Mouse (Mus musculus): ENCODE results near the gene Cic. TPM values are rescaled to one million over a fixed set of nuclear protein-coding genes. Genes with fewer than 3 reads are reported as not detected.
A peak's percentile ranks its signal among the peaks of the same experiment; 100 is the strongest.
"Not testable (repeated sequence)": the region's sequence is repeated elsewhere in the genome, so short reads cannot be mapped to it uniquely, and the experiment has no call there.

Cic gene
- polyA plus RNA-seq, 1 experiment from 2014 or later, result 46.6 TPM

- under 1% methylated on average over 52 of the region's 52 CpGs for WGBS
- peak within 1 kb of the TSS; percentile 99 for H3K4me2 ChIP-seq (ENCODE audit: low read depth, low read length)
- H3K9me3 ChIP-seq (ENCODE audit: control insufficient read depth, low read length), result no peaks in the 10 kb centered on the region
- H3K36me3 ChIP-seq (ENCODE audit: control insufficient read depth, insufficient read depth, low read length), result peaks cover 2% of the 10 kb centered on the region; the same call in 1 of the 2 replicates
- H3K4me3 ChIP-seq (ENCODE audit: low read depth, low read length), result peak within 1 kb of the TSS; percentile 59
- peak within 1 kb of the TSS; percentile 80 for H3K9ac ChIP-seq (replicated peaks; ENCODE audit: low read depth, low read length)
- H3K27ac ChIP-seq (ENCODE audit: low read depth, low read length), result peak within 1 kb of the TSS; percentile 61
- peaks cover 11% of the 10 kb centered on the region for H3K4me1 ChIP-seq (ENCODE audit: control insufficient read depth, insufficient read depth, low read length)
- ATAC-seq (ENCODE audit: low read depth), result peak; percentile 97
- H3K27me3 ChIP-seq (ENCODE audit: control insufficient read depth, insufficient read depth, low read length), result peaks cover 27% of the 10 kb centered on the region
Measured at GRCm38 (mm10) chr7:25316532-25317445, 49.3 kb downstream of the Cic start, which contains the start of gene Megf8. Gene Megf8 (plus strand): TSS chr7:25317164.

- 11% methylated on average over 21 of the region's 21 CpGs for WGBS
Measured at GRCm38 (mm10) chr7:25317446-25317999, 50.0 kb downstream of the Cic start.

DNA sequence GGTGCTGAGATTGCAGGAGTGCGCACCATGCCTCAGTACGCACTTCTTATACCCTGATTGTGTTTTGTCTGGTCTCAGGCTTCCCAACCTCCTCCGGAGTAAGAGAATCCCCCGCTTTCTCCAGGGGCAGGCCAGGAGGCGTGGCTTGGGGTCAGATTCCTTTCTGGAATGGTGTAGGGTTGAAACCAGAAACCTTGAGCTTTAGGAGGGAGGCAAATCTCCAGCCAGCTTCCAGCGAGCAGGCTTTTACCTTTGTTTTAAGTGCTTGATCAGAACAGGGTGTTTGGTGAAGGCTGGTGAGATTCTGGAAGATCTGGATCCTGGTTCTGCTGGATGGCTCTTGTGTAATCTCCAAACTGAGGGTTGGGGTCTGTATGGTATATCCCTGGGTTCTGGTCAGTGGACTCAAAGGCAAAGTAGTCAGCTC is 54.6 kb downstream of the Cic start:
- Histone ChIP-seq H3K27ac (ENCODE audit: low read depth, low read length) (peak overlapping the region; percentile 34; the same call in 1 of the 2 replicates), H3K36me3 (ENCODE audit: control insufficient read depth, insufficient read depth, low read length) (no peaks in the 10 kb centered on the region), H3K27me3 (ENCODE audit: control insufficient read depth, insufficient read depth, low read length) (no peaks in the 10 kb centered on the region), H3K9me3 (ENCODE audit: control insufficient read depth, low read length) (no peaks in the 10 kb centered on the region), H3K4me2 (ENCODE audit: low read depth, low read length) (no peak overlapping the region), H3K9ac (replicated peaks; ENCODE audit: low read depth, low read length) (no peak overlapping the region), H3K4me1 (ENCODE audit: control insufficient read depth, insufficient read depth, low read length) (peaks cover 15% of the 10 kb centered on the region), H3K4me3 (ENCODE audit: low read depth, low read length) (no peak overlapping the region)
- ATAC-seq (ENCODE audit: low read depth), result no peak
- WGBS, result 11% methylated on average over 6 of the region's 6 CpGs

More at GRCm38 (mm10) chr7:25317446-25317999, 50.0 kb downstream of the Cic start:
- Histone ChIP-seq H3K27me3 (ENCODE audit: control insufficient read depth, insufficient read depth, low read length) (peaks cover 22% of the 10 kb centered on the region), H3K27ac (ENCODE audit: low read depth, low read length) (peak overlapping the region; percentile 61), H3K4me2 (ENCODE audit: low read depth, low read length) (peak overlapping the region; percentile 99), H3K36me3 (ENCODE audit: control insufficient read depth, insufficient read depth, low read length) (0 out of 2 replicates have a peak, but pooled peaks cover under 1% of the 10 kb centered on the region), H3K4me3 (ENCODE audit: low read depth, low read length) (peak overlapping the region; percentile 59), H3K9ac (replicated peaks; ENCODE audit: low read depth, low read length) (peak overlapping the region; percentile 80), H3K9me3 (ENCODE audit: control insufficient read depth, low read length) (no peaks in the 10 kb centered on the region), H3K4me1 (ENCODE audit: control insufficient read depth, insufficient read depth, low read length) (peaks cover 15% of the 10 kb centered on the region)
- 0 out of 2 replicates have a peak, but pooled peaks have one; percentile 0 for ATAC-seq (ENCODE audit: low read depth)

GRCm38 (mm10) chr7:25323219-25323618 is 55.7 kb downstream of the Cic start:
- Histone ChIP-seq H3K36me3 (ENCODE audit: control insufficient read depth, insufficient read depth, low read length) (0 out of 2 replicates have a peak, but pooled peaks cover 4% of the 10 kb centered on the region), H3K27ac (ENCODE audit: low read depth, low read length) (no peak overlapping the region), H3K9ac (replicated peaks; ENCODE audit: low read depth, low read length) (no peak overlapping the region), H3K4me1 (ENCODE audit: control insufficient read depth, insufficient read depth, low read length) (peaks cover 8% of the 10 kb centered on the region), H3K27me3 (ENCODE audit: control insufficient read depth, insufficient read depth, low read length) (no peaks in the 10 kb centered on the region), H3K9me3 (ENCODE audit: control insufficient read depth, low read length) (no peaks in the 10 kb centered on the region), H3K4me3 (ENCODE audit: low read depth, low read length) (no peak overlapping the region), H3K4me2 (ENCODE audit: low read depth, low read length) (no peak overlapping the region)
- ATAC-seq (ENCODE audit: low read depth), result no peak
- WGBS, result 89% methylated on average over 2 of the region's 2 CpGs

- H3K9ac ChIP-seq (replicated peaks; ENCODE audit: low read depth, low read length); ATAC-seq (ENCODE audit: low read depth): not testable (repeated sequence)
- 85% methylated on average over 6 of the region's 6 CpGs for WGBS
Measured at GRCm38 (mm10) chr7:25325431-25325830, 57.9 kb downstream of the Cic start.

DNA sequence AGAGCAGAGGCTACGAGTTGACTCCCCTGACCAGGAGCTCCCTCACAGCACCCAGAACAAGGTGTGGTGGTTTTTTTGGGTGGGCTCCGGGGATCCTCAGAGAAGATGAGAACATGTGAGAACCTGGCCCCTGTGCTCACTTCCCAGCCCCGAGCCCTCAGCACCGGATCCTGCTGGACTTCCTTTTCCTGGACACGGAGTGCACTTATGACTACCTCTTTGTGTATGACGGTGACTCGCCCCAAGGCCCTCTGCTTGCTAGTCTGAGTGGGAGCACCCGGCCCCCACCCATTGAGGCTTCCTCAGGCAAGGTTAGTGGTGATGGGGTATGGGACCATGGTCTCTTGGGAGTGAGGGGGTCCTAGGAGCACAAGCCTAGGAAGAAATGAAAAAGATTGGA is 58.7 kb downstream of the Cic start:
- Histone ChIP-seq H3K9me3 (ENCODE audit: control insufficient read depth, low read length) (no peaks in the 10 kb centered on the region), H3K4me2 (ENCODE audit: low read depth, low read length) (no peak overlapping the region), H3K4me1 (ENCODE audit: control insufficient read depth, insufficient read depth, low read length) (peaks cover 8% of the 10 kb centered on the region), H3K9ac (replicated peaks; ENCODE audit: low read depth, low read length) (no peak overlapping the region), H3K4me3 (ENCODE audit: low read depth, low read length) (no peak overlapping the region), H3K36me3 (ENCODE audit: control insufficient read depth, insufficient read depth, low read length) (peaks cover 21% of the 10 kb centered on the region; the same call in 1 of the 2 replicates), H3K27me3 (ENCODE audit: control insufficient read depth, insufficient read depth, low read length) (no peaks in the 10 kb centered on the region), H3K27ac (ENCODE audit: low read depth, low read length) (no peak overlapping the region)
- WGBS, result 93% methylated on average over 8 of the region's 8 CpGs
- no peak for ATAC-seq (ENCODE audit: low read depth)

More at GRCm38 (mm10) chr7:25325431-25325830, 57.9 kb downstream of the Cic start:
- H3K9me3 ChIP-seq (ENCODE audit: control insufficient read depth, low read length); H3K27me3 ChIP-seq (ENCODE audit: control insufficient read depth, insufficient read depth, low read length); H3K4me1 ChIP-seq (ENCODE audit: control insufficient read depth, insufficient read depth, low read length); H3K4me2 ChIP-seq (ENCODE audit: low read depth, low read length); H3K27ac ChIP-seq (ENCODE audit: low read depth, low read length); H3K4me3 ChIP-seq (ENCODE audit: low read depth, low read length): not testable (repeated sequence)
- peaks cover 14% of the 10 kb centered on the region; the same call in 1 of the 2 replicates for H3K36me3 ChIP-seq (ENCODE audit: control insufficient read depth, insufficient read depth, low read length)

DNA sequence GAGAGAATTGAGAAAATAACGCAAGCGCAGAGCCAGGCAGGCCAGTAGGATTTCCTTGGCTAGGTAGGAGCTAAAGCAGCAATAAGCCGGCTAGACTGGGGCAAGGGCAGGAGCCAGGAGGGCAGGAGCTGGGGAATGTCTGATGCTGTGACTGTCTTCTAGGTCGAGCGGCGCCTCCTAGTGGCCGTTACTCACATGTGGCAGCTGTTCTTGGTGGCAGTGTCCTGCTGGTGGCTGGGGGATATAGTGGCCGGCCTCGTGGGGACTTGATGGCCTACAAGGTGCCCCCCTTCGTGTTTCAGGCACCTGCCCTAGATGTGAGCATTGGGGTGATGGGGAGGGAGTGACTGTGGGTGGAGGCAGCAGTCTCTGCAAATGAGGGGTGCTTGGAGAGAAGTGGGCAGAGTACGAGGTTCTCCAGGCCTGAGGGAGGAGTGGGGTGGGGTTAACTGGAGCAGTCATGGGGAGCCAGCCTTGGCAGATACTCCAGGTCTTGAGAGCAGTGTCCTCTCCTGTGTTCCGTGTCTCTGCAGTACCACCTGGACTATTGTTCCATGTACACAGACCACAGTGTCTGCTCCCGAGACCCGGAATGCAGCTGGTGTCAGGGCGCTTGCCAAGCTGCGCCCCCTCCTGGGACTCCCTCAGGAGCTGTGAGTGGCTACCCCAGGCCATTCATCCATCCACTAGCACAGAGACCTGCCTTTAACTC is 66.2 kb downstream of the Cic start:
- peak; percentile 24; the same call in 1 of the 2 replicates for ATAC-seq (ENCODE audit: low read depth)
- no peak overlapping the region for H3K27ac ChIP-seq (ENCODE audit: low read depth, low read length)
- WGBS, result 37% methylated on average over 16 of the region's 16 CpGs
- peaks cover 30% of the 10 kb centered on the region; the same call in 1 of the 2 replicates for H3K36me3 ChIP-seq (ENCODE audit: control insufficient read depth, insufficient read depth, low read length)
- no peaks in the 10 kb centered on the region for H3K4me1 ChIP-seq (ENCODE audit: control insufficient read depth, insufficient read depth, low read length)
- H3K9me3 ChIP-seq (ENCODE audit: control insufficient read depth, low read length), result no peaks in the 10 kb centered on the region
- no peak overlapping the region for H3K4me2 ChIP-seq (ENCODE audit: low read depth, low read length)
- no peak overlapping the region for H3K4me3 ChIP-seq (ENCODE audit: low read depth, low read length)
- no peak overlapping the region for H3K9ac ChIP-seq (replicated peaks; ENCODE audit: low read depth, low read length)
- H3K27me3 ChIP-seq (ENCODE audit: control insufficient read depth, insufficient read depth, low read length), result no peaks in the 10 kb centered on the region

DNA sequence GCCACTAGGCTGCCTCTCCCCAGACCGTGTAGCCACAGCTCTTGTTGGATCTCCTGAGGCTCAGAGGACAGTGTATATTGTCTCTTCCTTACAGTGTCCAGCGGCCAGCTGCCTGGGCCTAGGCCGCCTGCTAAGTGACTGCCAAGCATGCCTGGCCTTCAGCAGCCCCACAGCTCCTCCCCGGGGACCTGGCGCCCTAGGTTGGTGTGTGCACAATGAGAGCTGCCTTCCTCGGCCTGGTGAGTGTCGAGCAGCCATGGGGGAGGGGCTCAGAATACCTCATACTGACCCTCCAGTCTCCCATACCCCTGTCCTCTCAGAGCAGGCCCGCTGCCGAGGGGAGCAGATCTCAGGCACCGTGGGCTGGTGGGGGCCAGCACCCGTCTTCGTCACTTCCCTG is 67.0 kb downstream of the Cic start:
- WGBS, result 81% methylated on average over 12 of the region's 12 CpGs
- no peak overlapping the region for H3K27ac ChIP-seq (ENCODE audit: low read depth, low read length)
- H3K27me3 ChIP-seq (ENCODE audit: control insufficient read depth, insufficient read depth, low read length), result no peaks in the 10 kb centered on the region
- no peak overlapping the region for H3K4me3 ChIP-seq (ENCODE audit: low read depth, low read length)
- H3K9me3 ChIP-seq (ENCODE audit: control insufficient read depth, low read length), result no peaks in the 10 kb centered on the region
- H3K4me1 ChIP-seq (ENCODE audit: control insufficient read depth, insufficient read depth, low read length), result no peaks in the 10 kb centered on the region
- H3K4me2 ChIP-seq (ENCODE audit: low read depth, low read length), result no peak overlapping the region
- no peak overlapping the region for H3K9ac ChIP-seq (replicated peaks; ENCODE audit: low read depth, low read length)
- peak; percentile 21; the same call in 1 of the 2 replicates for ATAC-seq (ENCODE audit: low read depth)
- H3K36me3 ChIP-seq (ENCODE audit: control insufficient read depth, insufficient read depth, low read length), result peaks cover 34% of the 10 kb centered on the region
